Mouse (Mus musculus) B cell, adult 67 days (primary cell): Measurements from ENCODE around the gene Plxnb3. TPM values are rescaled to one million over a fixed set of nuclear protein-coding genes. Genes with fewer than 3 reads are reported as not detected.

Source experiments
- total RNA-seq, 2 experiments: library from RNA; stranded (reverse); gene quantifications; 4 replicates each; pipeline ENCODE4 v1.2.4; 2023

Plxnb3 gene
- under 1 TPM in 1 of 2 experiments, not detected in 1; 0.15 TPM for total RNA-seq

GRCm38 (mm10) chrX:73756334-73757140, at the start of gene Plxnb3:
Plxnb3 (plus strand) TSS chrX:73757090.

GRCm38 (mm10) chrX:73716109-73716661, 40.7 kb upstream of the Plxnb3 start, which contains the start of the genes Bcap31 and Abcd1:
Bcap31 (minus strand) TSS chrX:73716175.
Abcd1 (plus strand) TSS chrX:73716597.

GRCm38 (mm10) chrX:73774168-73774760, 17.4 kb downstream of the Plxnb3 start, which contains the start of gene Srpk3:
Srpk3 (plus strand) TSS chrX:73774405.

GRCm38 (mm10) chrX:73786364-73787224, 29.7 kb downstream of the Plxnb3 start, which contains the start of the genes Idh3g and Ssr4:
Idh3g (minus strand) TSS chrX:73786897.
Ssr4 (plus strand) TSS chrX:73787028.

Other genes starting within 250 kb of the Plxnb3 start
- gene Dusp9, start 117.7 kb upstream of the Plxnb3 start, total RNA-seq = not detected
- gene Pnck, start 97.0 kb upstream of the Plxnb3 start, total RNA-seq = under 1 TPM in 1 of 2 experiments, not detected in 1; 0.71 TPM
- not detected for gene Slc6a8, start 83.9 kb upstream of the Plxnb3 start, total RNA-seq
- gene Bcap31, start 40.9 kb upstream of the Plxnb3 start, total RNA-seq = 100 to 1,000 TPM; 141 to 158 TPM
- gene Abcd1, start 40.5 kb upstream of the Plxnb3 start, total RNA-seq = 10 to 100 TPM; 75.3 to 75.4 TPM
- 100 to 1,000 TPM; 171 to 179 TPM for gene Srpk3, start 17.3 kb downstream of the Plxnb3 start, total RNA-seq
- gene Idh3g, start 29.8 kb downstream of the Plxnb3 start, total RNA-seq = 100 to 1,000 TPM; 165 to 167 TPM
- 100 to 1,000 TPM; 124 to 147 TPM for gene Ssr4, start 29.9 kb downstream of the Plxnb3 start, total RNA-seq
- gene Pdzd4, start 67.9 kb downstream of the Plxnb3 start, total RNA-seq = under 1 TPM; 0.24 to 0.61 TPM
- gene Avpr2, start 135.0 kb downstream of the Plxnb3 start, total RNA-seq = not detected
- gene L1cam, start 139.0 kb downstream of the Plxnb3 start, total RNA-seq = 10 to 100 TPM; 13.4 to 20.8 TPM
- gene Arhgap4, start 164.8 kb downstream of the Plxnb3 start, total RNA-seq = 100 to 1,000 TPM; 363 to 422 TPM
- 10 to 100 TPM; 71.0 to 72.1 TPM for gene Naa10, start 164.9 kb downstream of the Plxnb3 start, total RNA-seq
- 10 to 100 TPM; 22.6 to 28.2 TPM for gene Renbp, start 173.8 kb downstream of the Plxnb3 start, total RNA-seq
- gene Hcfc1, start 209.3 kb downstream of the Plxnb3 start, total RNA-seq = 100 to 1,000 TPM; 109 to 126 TPM